Mouse (Mus musculus): ENCODE data around the gene Sppl3. TPM values are rescaled to one million over a fixed set of nuclear protein-coding genes. Genes with fewer than 3 reads are reported as not detected.

The Sppl3 gene
- polyA plus RNA-seq, 1 experiment = 66.4 TPM

DNA sequence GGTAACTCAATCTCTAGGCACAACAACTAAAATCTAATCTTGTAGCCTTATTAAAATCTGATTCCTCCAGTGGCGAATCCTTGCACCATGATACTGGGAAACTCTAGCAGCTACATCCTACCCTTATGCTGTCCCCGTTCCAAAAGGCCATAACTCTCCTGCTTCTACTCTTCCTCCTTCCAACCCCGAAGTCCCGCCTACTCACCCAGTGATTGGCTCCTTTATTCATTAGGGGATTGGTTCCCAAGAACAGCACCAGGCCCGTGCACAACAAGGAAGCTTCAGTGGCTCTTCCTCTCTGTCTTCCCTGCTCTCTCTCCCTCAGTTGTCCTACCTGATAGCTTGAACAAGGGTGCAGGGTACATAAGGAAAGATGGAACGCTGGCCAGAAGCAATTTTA is 39.8 kb downstream of the Sppl3 start:
- no peak for TF ChIP-seq POLR2A (IDR thresholded peaks at IDR 0.05; ENCODE audit: extremely low read depth, insufficient read depth, low read length)
- TF ChIP-seq CTCF (IDR thresholded peaks at IDR 0.05; ENCODE audit: extremely low read depth, insufficient read depth, low read length) = no peak
- Histone ChIP-seq H3K4me3 (ENCODE audit: insufficient read depth, low read length) (no peak overlapping the region), H3K27ac (ENCODE audit: insufficient read depth, low read length) (no peak overlapping the region), H3K4me1 (ENCODE audit: control insufficient read depth, insufficient read depth, low read length) (peaks cover 5% of the 10 kb centered on the region)

DNA sequence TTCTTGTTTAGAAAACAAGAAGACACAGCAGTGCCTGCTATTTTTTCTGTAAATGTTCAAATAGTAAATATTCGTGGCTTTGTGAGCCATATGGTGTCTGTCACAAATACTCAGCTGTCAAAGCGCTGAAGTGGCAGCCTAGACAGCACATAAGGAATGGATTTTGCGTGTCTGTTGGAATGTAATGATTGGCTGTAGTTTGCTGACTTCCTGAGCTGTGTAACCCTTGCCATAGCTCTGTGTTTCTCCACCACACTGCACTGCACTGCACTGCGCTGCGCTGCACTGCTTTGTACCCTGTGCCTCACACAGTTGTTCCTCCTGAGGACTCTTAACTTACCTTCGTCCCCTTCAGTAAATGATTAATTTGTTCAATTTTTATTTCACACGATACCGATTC is 41.6 kb downstream of the Sppl3 start:
- peaks cover 5% of the 10 kb centered on the region for H3K4me1 ChIP-seq (ENCODE audit: control insufficient read depth, insufficient read depth, low read length)
- no peak for TF ChIP-seq CTCF (IDR thresholded peaks at IDR 0.05; ENCODE audit: extremely low read depth, insufficient read depth, low read length)
- no peak for TF ChIP-seq POLR2A (IDR thresholded peaks at IDR 0.05; ENCODE audit: extremely low read depth, insufficient read depth, low read length)
- no peak overlapping the region for H3K27ac ChIP-seq (ENCODE audit: insufficient read depth, low read length)
- H3K4me3 ChIP-seq (ENCODE audit: insufficient read depth, low read length) = no peak overlapping the region

DNA sequence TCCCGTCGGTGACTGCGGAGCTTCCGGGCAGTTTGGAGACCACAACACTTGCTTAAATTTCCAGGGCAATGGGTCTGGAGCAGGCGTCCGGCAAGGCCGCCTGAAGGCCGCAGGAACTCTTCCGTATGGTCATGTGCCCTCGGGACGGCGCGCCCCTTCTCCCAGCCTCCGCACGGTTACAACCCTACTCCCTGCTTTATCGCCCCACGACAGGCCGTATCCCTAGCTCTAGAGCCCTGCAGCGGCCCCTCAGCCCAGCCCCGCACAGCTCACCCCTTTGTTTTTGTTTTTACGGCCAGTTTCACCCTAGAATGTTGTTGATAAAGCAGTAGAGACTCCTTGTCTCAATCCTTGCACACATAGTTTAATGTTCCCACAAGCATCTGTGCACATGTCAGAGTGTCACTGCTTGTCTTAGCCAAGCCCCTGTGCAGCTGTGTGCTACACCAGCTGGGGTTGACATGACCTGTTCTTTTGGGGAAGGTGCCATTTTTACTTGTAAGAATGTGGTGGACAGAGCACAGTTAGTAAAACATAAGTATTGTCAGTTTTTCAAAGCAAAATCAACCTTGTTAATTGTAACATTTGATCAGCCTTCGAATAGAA is 43.0 kb downstream of the Sppl3 start:
- TF ChIP-seq POLR2A (IDR thresholded peaks at IDR 0.05; ENCODE audit: extremely low read depth, insufficient read depth, low read length) (no peak), CTCF (IDR thresholded peaks at IDR 0.05; ENCODE audit: extremely low read depth, insufficient read depth, low read length) (no peak)
- Histone ChIP-seq H3K4me3 (ENCODE audit: insufficient read depth, low read length) (no peak overlapping the region), H3K27ac (ENCODE audit: insufficient read depth, low read length) (no peak overlapping the region), H3K4me1 (ENCODE audit: control insufficient read depth, insufficient read depth, low read length) (peaks cover 2% of the 10 kb centered on the region)

DNA sequence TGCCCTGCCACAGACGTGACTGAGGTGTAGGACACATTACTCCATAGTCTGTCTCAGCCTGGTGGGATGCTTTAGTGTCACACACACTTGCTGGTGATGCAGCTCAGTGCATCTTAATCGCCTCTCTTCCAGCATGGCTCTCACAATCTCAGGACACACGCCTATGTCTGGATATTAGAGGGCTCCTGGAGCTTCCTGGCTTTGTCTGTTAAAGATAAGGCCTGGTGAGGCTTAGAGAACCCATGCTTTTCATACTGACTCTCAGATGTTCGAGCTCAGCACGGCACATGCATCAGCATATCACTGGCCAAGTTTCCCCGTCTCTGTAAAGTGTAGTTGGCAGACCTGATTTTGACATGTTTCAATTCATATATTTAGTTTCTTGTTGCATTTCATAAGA is 44.5 kb downstream of the Sppl3 start:
- TF ChIP-seq POLR2A (IDR thresholded peaks at IDR 0.05; ENCODE audit: extremely low read depth, insufficient read depth, low read length) (no peak), CTCF (IDR thresholded peaks at IDR 0.05; ENCODE audit: extremely low read depth, insufficient read depth, low read length) (no peak)
- Histone ChIP-seq H3K27ac (ENCODE audit: insufficient read depth, low read length) (no peak overlapping the region), H3K4me1 (ENCODE audit: control insufficient read depth, insufficient read depth, low read length) (peaks cover 2% of the 10 kb centered on the region), H3K4me3 (ENCODE audit: insufficient read depth, low read length) (no peak overlapping the region)

DNA sequence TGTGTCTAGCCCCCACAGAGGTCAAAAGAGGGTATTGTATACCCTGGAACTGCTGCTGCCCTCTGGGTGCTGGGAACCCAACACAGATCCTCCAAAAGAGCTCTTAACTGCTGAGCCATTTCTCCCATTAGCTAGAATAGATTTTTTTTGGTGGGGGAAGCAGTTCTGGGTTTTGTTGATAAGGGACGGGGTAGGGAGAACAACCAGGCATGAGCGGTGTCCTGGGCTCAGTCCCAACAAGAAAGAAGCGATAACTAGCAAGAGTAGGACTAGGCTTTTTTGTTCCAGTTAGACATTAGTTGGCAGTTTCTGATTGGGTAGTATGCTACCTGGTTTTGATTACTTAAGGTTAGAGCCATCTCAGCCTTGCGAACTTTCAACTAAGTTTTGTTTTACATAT is 46.2 kb downstream of the Sppl3 start:
- Histone ChIP-seq H3K4me1 (ENCODE audit: control insufficient read depth, insufficient read depth, low read length) (peaks cover 2% of the 10 kb centered on the region), H3K4me3 (ENCODE audit: insufficient read depth, low read length) (no peak overlapping the region), H3K27ac (ENCODE audit: insufficient read depth, low read length) (no peak overlapping the region)
- TF ChIP-seq POLR2A (IDR thresholded peaks at IDR 0.05; ENCODE audit: extremely low read depth, insufficient read depth, low read length) = no peak
- TF ChIP-seq CTCF (IDR thresholded peaks at IDR 0.05; ENCODE audit: extremely low read depth, insufficient read depth, low read length) = no peak

DNA sequence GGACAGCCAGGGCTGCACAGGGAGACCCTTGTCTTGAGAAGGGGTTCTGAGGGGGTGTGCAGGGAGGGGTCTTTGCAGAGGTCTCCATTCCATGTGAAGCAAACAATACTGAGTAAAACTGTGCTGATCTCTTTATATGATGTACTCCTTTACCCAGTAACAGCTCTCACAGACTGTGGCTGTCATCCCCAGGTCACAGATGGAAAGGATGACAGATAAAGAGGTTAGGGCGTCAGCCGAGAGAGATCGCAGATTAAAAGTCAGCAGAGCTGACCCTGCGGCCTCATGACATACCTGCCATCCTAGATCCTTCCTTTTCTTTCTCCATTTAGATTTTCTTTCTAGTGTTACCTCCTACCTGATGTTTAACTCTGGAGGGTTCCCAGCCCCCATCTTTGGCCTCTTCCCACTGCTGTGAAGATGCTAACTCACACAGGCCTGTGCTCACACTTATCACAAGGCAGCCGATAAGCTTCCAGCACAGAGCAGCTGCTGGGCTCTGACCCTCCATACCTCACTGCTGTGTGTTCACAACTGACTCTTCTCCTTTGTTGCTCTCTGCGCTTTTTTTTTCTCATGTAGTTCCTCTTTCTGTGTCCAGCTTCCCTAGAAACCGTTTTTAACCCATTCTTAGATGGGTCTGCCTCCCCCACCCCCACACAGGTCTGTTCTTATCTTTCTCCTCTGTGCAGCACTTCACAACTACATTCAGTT is 47.8 kb downstream of the Sppl3 start:
- Histone ChIP-seq H3K4me1 (ENCODE audit: control insufficient read depth, insufficient read depth, low read length) (no peaks in the 10 kb centered on the region), H3K27ac (ENCODE audit: insufficient read depth, low read length) (no peak overlapping the region), H3K4me3 (ENCODE audit: insufficient read depth, low read length) (no peak overlapping the region)
- no peak for TF ChIP-seq POLR2A (IDR thresholded peaks at IDR 0.05; ENCODE audit: extremely low read depth, insufficient read depth, low read length)

DNA sequence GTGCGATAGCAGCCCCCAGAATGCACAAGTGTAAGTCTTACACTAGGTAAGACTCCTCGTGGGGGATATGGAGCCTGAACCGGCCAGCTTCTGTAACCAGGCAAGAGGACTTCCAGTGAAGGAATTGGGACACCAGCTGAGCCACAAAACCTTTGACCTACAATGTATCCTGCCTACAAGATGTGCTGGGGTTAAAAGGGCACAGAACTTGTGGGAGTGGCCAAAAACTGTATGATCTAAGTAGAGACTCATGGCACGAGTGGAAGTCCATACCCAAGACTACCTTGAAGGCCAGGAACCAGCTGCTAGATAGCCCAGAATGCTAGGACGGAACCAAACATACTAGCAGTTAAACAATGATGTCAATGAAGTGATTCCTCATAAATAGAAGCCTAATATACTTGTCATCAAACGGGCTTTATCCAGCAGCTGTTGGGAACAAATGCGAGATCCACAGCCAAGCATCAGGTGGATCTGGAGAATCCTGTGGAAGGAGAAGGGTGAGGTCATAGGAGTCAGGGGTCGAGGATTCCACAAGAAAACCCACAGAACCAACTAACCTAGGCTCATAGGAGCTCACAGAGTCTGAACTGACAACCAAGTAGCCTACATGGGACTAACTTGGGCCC is 49.2 kb downstream of the Sppl3 start:
- Histone ChIP-seq H3K27ac (ENCODE audit: insufficient read depth, low read length) (no peak overlapping the region), H3K4me1 (ENCODE audit: control insufficient read depth, insufficient read depth, low read length) (no peaks in the 10 kb centered on the region), H3K4me3 (ENCODE audit: insufficient read depth, low read length) (no peak overlapping the region)
- no peak for TF ChIP-seq CTCF (IDR thresholded peaks at IDR 0.05; ENCODE audit: extremely low read depth, insufficient read depth, low read length)
- TF ChIP-seq POLR2A (IDR thresholded peaks at IDR 0.05; ENCODE audit: extremely low read depth, insufficient read depth, low read length) = no peak

DNA sequence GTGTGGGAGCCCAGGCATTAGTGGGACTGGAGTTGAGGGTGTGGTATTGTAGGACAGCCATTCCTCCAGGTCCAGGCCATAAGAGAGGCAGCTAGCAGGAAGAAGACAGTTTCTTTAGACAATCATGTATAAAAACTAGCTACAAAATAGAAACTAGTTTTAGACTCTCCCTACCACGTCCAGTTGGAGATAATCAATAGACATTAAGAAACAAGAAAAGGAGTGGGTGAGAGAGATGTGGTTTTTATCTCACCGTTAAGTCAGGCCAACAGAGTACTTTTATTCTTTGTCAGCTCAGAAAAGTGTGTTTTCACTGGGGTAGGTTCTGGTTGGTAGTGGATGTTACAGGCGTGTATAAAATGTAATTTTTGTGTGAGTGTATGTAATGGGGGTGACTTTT is 50.0 kb downstream of the Sppl3 start:
- H3K4me1 ChIP-seq (ENCODE audit: control insufficient read depth, insufficient read depth, low read length) = no peaks in the 10 kb centered on the region
- TF ChIP-seq CTCF (IDR thresholded peaks at IDR 0.05; ENCODE audit: extremely low read depth, insufficient read depth, low read length) (no peak), POLR2A (IDR thresholded peaks at IDR 0.05; ENCODE audit: extremely low read depth, insufficient read depth, low read length) (no peak)
- H3K4me3 ChIP-seq (ENCODE audit: insufficient read depth, low read length) = no peak overlapping the region
- no peak overlapping the region for H3K27ac ChIP-seq (ENCODE audit: insufficient read depth, low read length)

DNA sequence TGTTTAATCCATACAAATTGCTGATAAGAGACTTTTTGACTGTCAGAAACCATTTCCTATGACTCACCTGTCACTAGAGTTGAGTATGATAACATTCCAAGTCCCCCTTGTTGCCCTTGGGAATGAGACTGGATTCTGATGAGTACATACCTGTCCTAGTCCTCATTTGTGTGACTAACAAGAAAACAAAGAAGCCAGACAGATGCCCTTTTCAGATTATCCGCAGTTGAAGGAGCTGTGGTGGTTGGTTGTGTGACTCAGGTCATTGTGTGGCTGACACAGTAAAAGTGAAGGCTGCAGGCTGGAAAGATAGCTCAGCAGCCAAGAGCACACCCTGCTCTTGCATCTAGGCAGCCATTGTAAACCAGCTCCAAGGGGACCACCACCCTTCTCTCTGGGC is 51.6 kb downstream of the Sppl3 start:
- TF ChIP-seq CTCF (IDR thresholded peaks at IDR 0.05; ENCODE audit: extremely low read depth, insufficient read depth, low read length) (no peak), POLR2A (IDR thresholded peaks at IDR 0.05; ENCODE audit: extremely low read depth, insufficient read depth, low read length) (no peak)
- Histone ChIP-seq H3K4me1 (ENCODE audit: control insufficient read depth, insufficient read depth, low read length) (0 out of 2 replicates have a peak, but pooled peaks cover 1% of the 10 kb centered on the region), H3K27ac (ENCODE audit: insufficient read depth, low read length) (no peak overlapping the region), H3K4me3 (ENCODE audit: insufficient read depth, low read length) (no peak overlapping the region)

DNA sequence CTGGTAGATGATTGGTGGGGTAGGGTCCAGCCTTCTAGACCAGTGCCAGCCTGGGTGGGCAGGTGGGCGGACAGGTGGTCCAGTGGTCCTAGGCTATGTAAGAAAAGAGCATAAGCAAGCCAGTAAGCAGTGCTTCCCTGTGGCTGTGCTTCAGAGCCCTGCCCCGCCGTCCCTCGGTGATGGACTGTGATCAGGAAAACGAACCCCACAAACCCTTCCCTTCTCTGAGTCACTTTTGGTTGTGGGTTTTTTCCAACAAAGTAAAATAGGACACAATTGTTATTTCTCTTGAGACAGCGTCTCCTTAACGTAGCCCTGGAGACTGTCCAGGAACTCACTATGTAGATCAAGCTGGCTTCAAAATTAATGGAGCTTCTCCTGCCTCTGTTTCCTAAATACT is 52.5 kb downstream of the Sppl3 start:
- TF ChIP-seq CTCF (IDR thresholded peaks at IDR 0.05; ENCODE audit: extremely low read depth, insufficient read depth, low read length) (no peak), POLR2A (IDR thresholded peaks at IDR 0.05; ENCODE audit: extremely low read depth, insufficient read depth, low read length) (no peak)
- no peak overlapping the region for H3K4me3 ChIP-seq (ENCODE audit: insufficient read depth, low read length)

More for the DNA sequence above, 52.5 kb downstream of the Sppl3 start:
- Histone ChIP-seq H3K27ac (ENCODE audit: insufficient read depth, low read length) (no peak overlapping the region), H3K4me1 (ENCODE audit: control insufficient read depth, insufficient read depth, low read length) (peaks cover 6% of the 10 kb centered on the region)
